Mouse (Mus musculus): ENCODE measurements around the gene Asic3. TPM values are rescaled to one million over a fixed set of nuclear protein-coding genes. Genes with fewer than 3 reads are reported as not detected.

Asic3 gene
- polyA plus RNA-seq, 1 experiment from 2014 or later = 0.09 TPM

- 92% methylated on average over 8 of the region's 8 CpGs for WGBS
- Histone ChIP-seq H3K4me3 (no peak overlapping the region), H3K9me3 (replicated peaks) (no peaks in the 10 kb centered on the region), H3K4me2 (no peak overlapping the region), H3K4me1 (replicated peaks) (peaks cover 17% of the 10 kb centered on the region), H3K27ac (ENCODE audit: poor library complexity, severe bottlenecking) (no peak overlapping the region), H3K9ac (no peak overlapping the region), H3K27me3 (replicated peaks) (no peaks in the 10 kb centered on the region), H3K36me3 (peaks cover 77% of the 10 kb centered on the region)
- ATAC-seq (ENCODE audit: insufficient number of reproducible peaks, low FRiP score) = no peak
Observed at GRCm38 (mm10) chr5:24441187-24441586, 28.0 kb downstream of the Asic3 start.

- H3K4me3 ChIP-seq = no peak overlapping the region
- no peak for ATAC-seq (ENCODE audit: insufficient number of reproducible peaks, low FRiP score)
- H3K4me1 ChIP-seq (replicated peaks) = peaks cover 17% of the 10 kb centered on the region
- WGBS = 84% methylated on average over 9 of the region's 9 CpGs
- no peak overlapping the region for H3K4me2 ChIP-seq
- H3K27me3 ChIP-seq (replicated peaks) = no peaks in the 10 kb centered on the region
- H3K27ac ChIP-seq (ENCODE audit: poor library complexity, severe bottlenecking) = no peak overlapping the region
- peaks cover 68% of the 10 kb centered on the region for H3K36me3 ChIP-seq
- H3K9ac ChIP-seq = no peak overlapping the region
- no peaks in the 10 kb centered on the region for H3K9me3 ChIP-seq (replicated peaks)
Observed at GRCm38 (mm10) chr5:24442029-24442428, 28.8 kb downstream of the Asic3 start.

GRCm38 (mm10) chr5:24443204-24443603 is 30.0 kb downstream of the Asic3 start:
- 91% methylated on average over 7 of the region's 7 CpGs for WGBS
- ATAC-seq (ENCODE audit: insufficient number of reproducible peaks, low FRiP score) = no peak
- Histone ChIP-seq H3K9me3 (replicated peaks) (no peaks in the 10 kb centered on the region), H3K4me3 (no peak overlapping the region), H3K4me2 (no peak overlapping the region; the same call in 1 of the 2 replicates), H3K27me3 (replicated peaks) (no peaks in the 10 kb centered on the region), H3K9ac (no peak overlapping the region), H3K36me3 (peaks cover 60% of the 10 kb centered on the region), H3K27ac (ENCODE audit: poor library complexity, severe bottlenecking) (no peak overlapping the region), H3K4me1 (replicated peaks) (peaks cover 22% of the 10 kb centered on the region)

- H3K9ac ChIP-seq = peak overlapping the region; percentile 99
- peak overlapping the region; percentile 92 for H3K4me2 ChIP-seq
Observed at GRCm38 (mm10) chr5:24443927-24444326, 30.7 kb downstream of the Asic3 start.

GRCm38 (mm10) chr5:24444746-24445427 is 31.7 kb downstream of the Asic3 start, which contains the start of gene Fastk:
TSS of gene Fastk (minus strand) at chr5:24445287.
- ATAC-seq (ENCODE audit: insufficient number of reproducible peaks, low FRiP score) = peak; percentile 91
- peak within 1 kb of the TSS; percentile 92 for H3K4me3 ChIP-seq
- no peaks in the 10 kb centered on the region for H3K27me3 ChIP-seq (replicated peaks)
- H3K9me3 ChIP-seq (replicated peaks) = no peaks in the 10 kb centered on the region
- peak within 1 kb of the TSS; percentile 99 for H3K9ac ChIP-seq
- peaks cover 22% of the 10 kb centered on the region for H3K4me1 ChIP-seq (replicated peaks)
- WGBS = under 1% methylated on average over 60 of the region's 60 CpGs
- peak within 1 kb of the TSS; percentile 96 for H3K27ac ChIP-seq (ENCODE audit: poor library complexity, severe bottlenecking)
- peak within 1 kb of the TSS; percentile 92 for H3K4me2 ChIP-seq
- H3K36me3 ChIP-seq = peaks cover 44% of the 10 kb centered on the region

More at GRCm38 (mm10) chr5:24443927-24444326, 30.7 kb downstream of the Asic3 start:
- Histone ChIP-seq H3K27ac (ENCODE audit: poor library complexity, severe bottlenecking) (no peak overlapping the region; the same call in 1 of the 2 replicates), H3K36me3 (peaks cover 54% of the 10 kb centered on the region), H3K27me3 (replicated peaks) (no peaks in the 10 kb centered on the region), H3K4me3 (peak overlapping the region; percentile 92), H3K4me1 (replicated peaks) (peaks cover 22% of the 10 kb centered on the region), H3K9me3 (replicated peaks) (no peaks in the 10 kb centered on the region)
- ATAC-seq (ENCODE audit: insufficient number of reproducible peaks, low FRiP score) = no peak
- WGBS = 82% methylated on average over 12 of the region's 12 CpGs

- Histone ChIP-seq H3K9ac (peak overlapping the region; percentile 99), H3K36me3 (peaks cover 38% of the 10 kb centered on the region), H3K4me2 (peak overlapping the region; percentile 92), H3K27ac (ENCODE audit: poor library complexity, severe bottlenecking) (peak overlapping the region; percentile 96), H3K4me3 (peak overlapping the region; percentile 92), H3K27me3 (replicated peaks) (no peaks in the 10 kb centered on the region), H3K4me1 (replicated peaks) (peaks cover 22% of the 10 kb centered on the region), H3K9me3 (replicated peaks) (no peaks in the 10 kb centered on the region)
- no peak for ATAC-seq (ENCODE audit: insufficient number of reproducible peaks, low FRiP score)
- 53% methylated on average over 20 of the region's 20 CpGs for WGBS
Observed at GRCm38 (mm10) chr5:24445428-24446080, 32.4 kb downstream of the Asic3 start.

- Histone ChIP-seq H3K36me3 (peaks cover 27% of the 10 kb centered on the region), H3K4me2 (peak overlapping the region; percentile 83; the same call in 1 of the 2 replicates), H3K9me3 (replicated peaks) (no peaks in the 10 kb centered on the region), H3K4me1 (replicated peaks) (peaks cover 27% of the 10 kb centered on the region), H3K27me3 (replicated peaks) (no peaks in the 10 kb centered on the region), H3K27ac (ENCODE audit: poor library complexity, severe bottlenecking) (no peak overlapping the region), H3K9ac (no peak overlapping the region), H3K4me3 (no peak overlapping the region)
- ATAC-seq (ENCODE audit: insufficient number of reproducible peaks, low FRiP score) = no peak
- 82% methylated on average over 7 of the region's 7 CpGs for WGBS
Observed at GRCm38 (mm10) chr5:24446630-24447029, 33.4 kb downstream of the Asic3 start.

GRCm38 (mm10) chr5:24447624-24448298 is 34.6 kb downstream of the Asic3 start, which contains the start of gene Tmub1:
TSS of gene Tmub1 (minus strand) at chr5:24447854.
- H3K36me3 ChIP-seq = peaks cover 16% of the 10 kb centered on the region
- peak within 1 kb of the TSS; percentile 83 for H3K4me2 ChIP-seq
- H3K9me3 ChIP-seq (replicated peaks) = no peaks in the 10 kb centered on the region
- H3K4me1 ChIP-seq (replicated peaks) = peaks cover 27% of the 10 kb centered on the region
- peak; percentile 68 for ATAC-seq (ENCODE audit: insufficient number of reproducible peaks, low FRiP score)
- H3K27ac ChIP-seq (ENCODE audit: poor library complexity, severe bottlenecking) = peak within 1 kb of the TSS; percentile 45; the same call in 1 of the 2 replicates
- WGBS = 2% methylated on average over 34 of the region's 34 CpGs
- H3K27me3 ChIP-seq (replicated peaks) = no peaks in the 10 kb centered on the region
- peak within 1 kb of the TSS; percentile 64 for H3K9ac ChIP-seq
- H3K4me3 ChIP-seq = peak within 1 kb of the TSS; percentile 60

GRCm38 (mm10) chr5:24451264-24452029 is 38.3 kb downstream of the Asic3 start:
- H3K9me3 ChIP-seq (replicated peaks) = no peaks in the 10 kb centered on the region
- H3K4me3 ChIP-seq = peak overlapping the region; percentile 97
- H3K4me1 ChIP-seq (replicated peaks) = peaks cover 46% of the 10 kb centered on the region
- peak overlapping the region; percentile 88 for H3K4me2 ChIP-seq
- no peaks in the 10 kb centered on the region for H3K36me3 ChIP-seq
- peak overlapping the region; percentile 96 for H3K27ac ChIP-seq (ENCODE audit: poor library complexity, severe bottlenecking)
- 1% methylated on average over 51 of the region's 66 CpGs for WGBS
- H3K9ac ChIP-seq = peak overlapping the region; percentile 99
- H3K27me3 ChIP-seq (replicated peaks) = no peaks in the 10 kb centered on the region
- ATAC-seq (ENCODE audit: insufficient number of reproducible peaks, low FRiP score) = peak; percentile 85

GRCm38 (mm10) chr5:24452030-24452690 is 39.0 kb downstream of the Asic3 start, which contains the start of gene Agap3:
TSS of gene Agap3 (plus strand) at chr5:24452177.
- Histone ChIP-seq H3K9me3 (replicated peaks) (no peaks in the 10 kb centered on the region), H3K4me2 (peak within 1 kb of the TSS; percentile 88), H3K9ac (peak within 1 kb of the TSS; percentile 99), H3K36me3 (no peaks in the 10 kb centered on the region), H3K27me3 (replicated peaks) (no peaks in the 10 kb centered on the region), H3K4me1 (replicated peaks) (peaks cover 47% of the 10 kb centered on the region), H3K27ac (ENCODE audit: poor library complexity, severe bottlenecking) (peak within 1 kb of the TSS; percentile 96), H3K4me3 (peak within 1 kb of the TSS; percentile 97)
- under 1% methylated on average over 80 of the region's 85 CpGs for WGBS
- ATAC-seq (ENCODE audit: insufficient number of reproducible peaks, low FRiP score) = no peak
